Mouse (Mus musculus): ENCODE data around the gene Zswim7. TPM values are rescaled to one million over a fixed set of nuclear protein-coding genes. Genes with fewer than 3 reads are reported as not detected.

The Zswim7 gene
- polyA plus RNA-seq, 1 experiment from 2014 or later = 17.9 TPM

GRCm38 (mm10) chr11:62278027-62278426, 3.1 kb downstream of the Zswim7 start:
- peak; percentile 83 for DNase-seq (ENCODE audit: low spot score)
- 19% methylated on average over 5 of the region's 5 CpGs for WGBS
- Histone ChIP-seq H3K9me3 (replicated peaks) (no peaks in the 10 kb centered on the region), H3K27me3 (ENCODE audit: low read depth, poor library complexity, severe bottlenecking) (no peaks in the 10 kb centered on the region), H3K4me3 (no peak overlapping the region), H3K27ac (no peak overlapping the region), H3K4me1 (peaks cover 7% of the 10 kb centered on the region; the same call in 1 of the 2 replicates), H3K36me3 (peaks cover 4% of the 10 kb centered on the region; the same call in 1 of the 2 replicates)

- Histone ChIP-seq H3K4me1 (peaks cover 5% of the 10 kb centered on the region; the same call in 1 of the 2 replicates), H3K27ac (no peak overlapping the region), H3K4me3 (no peak overlapping the region), H3K27me3 (ENCODE audit: low read depth, poor library complexity, severe bottlenecking) (no peaks in the 10 kb centered on the region), H3K36me3 (no peaks in the 10 kb centered on the region), H3K9me3 (replicated peaks) (no peaks in the 10 kb centered on the region)
- WGBS = 60% methylated on average over 8 of the region's 8 CpGs
- DNase-seq (ENCODE audit: low spot score) = no peak
Measured at GRCm38 (mm10) chr11:62277086-62277485, 4.1 kb downstream of the Zswim7 start.

- 55% methylated on average over 5 of the region's 5 CpGs for WGBS
- Histone ChIP-seq H3K4me1 (peaks cover 10% of the 10 kb centered on the region), H3K27me3 (ENCODE audit: low read depth, poor library complexity, severe bottlenecking) (no peaks in the 10 kb centered on the region), H3K4me3 (no peak overlapping the region), H3K9me3 (replicated peaks) (no peaks in the 10 kb centered on the region), H3K27ac (no peak overlapping the region), H3K36me3 (peaks cover 16% of the 10 kb centered on the region)
- DNase-seq (ENCODE audit: low spot score) = no peak
Measured at GRCm38 (mm10) chr11:62270851-62271250, 10.3 kb downstream of the Zswim7 start.

GRCm38 (mm10) chr11:62269097-62269496, 12.1 kb downstream of the Zswim7 start:
- no peak overlapping the region for H3K4me3 ChIP-seq
- H3K9me3 ChIP-seq (replicated peaks) = no peaks in the 10 kb centered on the region
- H3K36me3 ChIP-seq = peaks cover 22% of the 10 kb centered on the region
- H3K27me3 ChIP-seq (ENCODE audit: low read depth, poor library complexity, severe bottlenecking) = no peaks in the 10 kb centered on the region
- H3K27ac ChIP-seq = no peak overlapping the region
- peaks cover 10% of the 10 kb centered on the region for H3K4me1 ChIP-seq
- no peak for DNase-seq (ENCODE audit: low spot score)
- 79% methylated on average over 12 of the region's 12 CpGs for WGBS

- H3K9me3 ChIP-seq (replicated peaks) = no peaks in the 10 kb centered on the region
- no peaks in the 10 kb centered on the region for H3K27me3 ChIP-seq (ENCODE audit: low read depth, poor library complexity, severe bottlenecking)
- whole genome bisulfite sequencing = 81% methylated on average over 8 of the region's 8 CpGs
- H3K4me1 ChIP-seq = peaks cover 10% of the 10 kb centered on the region
- peaks cover 22% of the 10 kb centered on the region for H3K36me3 ChIP-seq
- H3K27ac ChIP-seq = no peak overlapping the region
- no peak for DNase-seq (ENCODE audit: low spot score)
- H3K4me3 ChIP-seq = no peak overlapping the region
Measured at GRCm38 (mm10) chr11:62268381-62268780, 12.8 kb downstream of the Zswim7 start.

- H3K27ac ChIP-seq = no peak overlapping the region
- 71% methylated on average over 17 of the region's 17 CpGs for WGBS
- H3K4me1 ChIP-seq = peaks cover 12% of the 10 kb centered on the region
- DNase-seq (ENCODE audit: low spot score) = no peak
- H3K4me3 ChIP-seq = no peak overlapping the region
- H3K36me3 ChIP-seq = peaks cover 22% of the 10 kb centered on the region
- H3K27me3 ChIP-seq (ENCODE audit: low read depth, poor library complexity, severe bottlenecking) = no peaks in the 10 kb centered on the region
- no peaks in the 10 kb centered on the region for H3K9me3 ChIP-seq (replicated peaks)
Measured at GRCm38 (mm10) chr11:62266466-62267214, 14.5 kb downstream of the Zswim7 start.

GRCm38 (mm10) chr11:62265642-62266041, 15.5 kb downstream of the Zswim7 start:
- no peak for DNase-seq (ENCODE audit: low spot score)
- Histone ChIP-seq H3K27ac (no peak overlapping the region), H3K4me1 (peaks cover 14% of the 10 kb centered on the region), H3K36me3 (peaks cover 22% of the 10 kb centered on the region), H3K27me3 (ENCODE audit: low read depth, poor library complexity, severe bottlenecking) (no peaks in the 10 kb centered on the region), H3K9me3 (replicated peaks) (no peaks in the 10 kb centered on the region), H3K4me3 (no peak overlapping the region)
- 84% methylated on average over 7 of the region's 7 CpGs for WGBS

- Histone ChIP-seq H3K9me3 (replicated peaks) (no peaks in the 10 kb centered on the region), H3K4me3 (no peak overlapping the region), H3K36me3 (peaks cover 21% of the 10 kb centered on the region), H3K27me3 (ENCODE audit: low read depth, poor library complexity, severe bottlenecking) (no peaks in the 10 kb centered on the region), H3K27ac (no peak overlapping the region), H3K4me1 (peaks cover 23% of the 10 kb centered on the region)
- WGBS = 63% methylated on average over 7 of the region's 7 CpGs
- DNase-seq (ENCODE audit: low spot score) = no peak
Measured at GRCm38 (mm10) chr11:62264018-62264417, 17.2 kb downstream of the Zswim7 start.

GRCm38 (mm10) chr11:62263599-62263998, 17.6 kb downstream of the Zswim7 start:
- no peak overlapping the region for H3K4me3 ChIP-seq
- 91% methylated on average over 7 of the region's 7 CpGs for WGBS
- DNase-seq (ENCODE audit: low spot score) = no peak
- H3K36me3 ChIP-seq = peaks cover 17% of the 10 kb centered on the region
- no peaks in the 10 kb centered on the region for H3K9me3 ChIP-seq (replicated peaks)
- H3K27ac ChIP-seq = no peak overlapping the region
- H3K4me1 ChIP-seq = peaks cover 28% of the 10 kb centered on the region
- no peaks in the 10 kb centered on the region for H3K27me3 ChIP-seq (ENCODE audit: low read depth, poor library complexity, severe bottlenecking)

- WGBS = 49% methylated on average over 5 of the region's 5 CpGs
- no peaks in the 10 kb centered on the region for H3K27me3 ChIP-seq (ENCODE audit: low read depth, poor library complexity, severe bottlenecking)
- no peak overlapping the region for H3K4me3 ChIP-seq
- H3K27ac ChIP-seq = peak overlapping the region; percentile 68
- H3K9me3 ChIP-seq (replicated peaks) = no peaks in the 10 kb centered on the region
- peaks cover 46% of the 10 kb centered on the region for H3K4me1 ChIP-seq
- H3K36me3 ChIP-seq = no peaks in the 10 kb centered on the region
- no peak for DNase-seq (ENCODE audit: low spot score)
Measured at GRCm38 (mm10) chr11:62259214-62259613, 22.0 kb downstream of the Zswim7 start.

- no peak for DNase-seq (ENCODE audit: low spot score)
- 84% methylated on average over 5 of the region's 5 CpGs for WGBS
- H3K9me3 ChIP-seq (replicated peaks) = no peaks in the 10 kb centered on the region
- peaks cover 17% of the 10 kb centered on the region for H3K27me3 ChIP-seq (ENCODE audit: low read depth, poor library complexity, severe bottlenecking)
- H3K36me3 ChIP-seq = no peaks in the 10 kb centered on the region
- no peak overlapping the region for H3K4me3 ChIP-seq
- H3K4me1 ChIP-seq = peaks cover 65% of the 10 kb centered on the region
- peak overlapping the region; percentile 36; the same call in 1 of the 2 replicates for H3K27ac ChIP-seq
Measured at GRCm38 (mm10) chr11:62253380-62253779, 27.8 kb downstream of the Zswim7 start.

GRCm38 (mm10) chr11:62251047-62251446, 30.1 kb downstream of the Zswim7 start:
- Histone ChIP-seq H3K4me3 (peak overlapping the region; percentile 66), H3K4me1 (peaks cover 52% of the 10 kb centered on the region), H3K27me3 (ENCODE audit: low read depth, poor library complexity, severe bottlenecking) (peaks cover 27% of the 10 kb centered on the region), H3K27ac (peak overlapping the region; percentile 85), H3K9me3 (replicated peaks) (no peaks in the 10 kb centered on the region), H3K36me3 (no peaks in the 10 kb centered on the region)
- peak; percentile 68 for DNase-seq (ENCODE audit: low spot score)
- 28% methylated on average over 11 of the region's 11 CpGs for WGBS

GRCm38 (mm10) chr11:62249266-62250037, 31.7 kb downstream of the Zswim7 start:
- DNase-seq (ENCODE audit: low spot score) = peak; percentile 56
- Histone ChIP-seq H3K9me3 (replicated peaks) (no peaks in the 10 kb centered on the region), H3K36me3 (no peaks in the 10 kb centered on the region), H3K4me3 (peak overlapping the region; percentile 66), H3K27ac (peak overlapping the region; percentile 85), H3K4me1 (peaks cover 52% of the 10 kb centered on the region), H3K27me3 (ENCODE audit: low read depth, poor library complexity, severe bottlenecking) (peaks cover 27% of the 10 kb centered on the region)
- 2% methylated on average over 35 of the region's 35 CpGs for WGBS
